Mouse (Mus musculus): ENCODE results near the gene Ly6g6d. TPM values are rescaled to one million over a fixed set of nuclear protein-coding genes. Genes with fewer than 3 reads are reported as not detected.
A peak's percentile ranks its signal among the peaks of the same experiment; 100 is the strongest.
"Not testable (repeated sequence)": the region's sequence is repeated elsewhere in the genome, so short reads cannot be mapped to it uniquely, and the experiment has no call there.

Ly6g6d gene
- polyA plus RNA-seq, 1 experiment from 2014 or later: 1.7 TPM

- no peak for ATAC-seq (ENCODE audit: low FRiP score, low read depth)
- Histone ChIP-seq H3K4me1 (no peaks in the 10 kb centered on the region), H3K27ac (replicated peaks) (no peak overlapping the region), H3K4me3 (no peak overlapping the region), H3K9me3 (no peaks in the 10 kb centered on the region), H3K27me3 (no peaks in the 10 kb centered on the region), H3K4me2 (replicated peaks) (no peak overlapping the region), H3K9ac (replicated peaks) (no peak overlapping the region), H3K36me3 (no peaks in the 10 kb centered on the region)
- 88% methylated on average over 11 of the region's 11 CpGs for WGBS
Observed at GRCm38 (mm10) chr17:35039121-35039873, 38.6 kb downstream of the Ly6g6d start.

DNA sequence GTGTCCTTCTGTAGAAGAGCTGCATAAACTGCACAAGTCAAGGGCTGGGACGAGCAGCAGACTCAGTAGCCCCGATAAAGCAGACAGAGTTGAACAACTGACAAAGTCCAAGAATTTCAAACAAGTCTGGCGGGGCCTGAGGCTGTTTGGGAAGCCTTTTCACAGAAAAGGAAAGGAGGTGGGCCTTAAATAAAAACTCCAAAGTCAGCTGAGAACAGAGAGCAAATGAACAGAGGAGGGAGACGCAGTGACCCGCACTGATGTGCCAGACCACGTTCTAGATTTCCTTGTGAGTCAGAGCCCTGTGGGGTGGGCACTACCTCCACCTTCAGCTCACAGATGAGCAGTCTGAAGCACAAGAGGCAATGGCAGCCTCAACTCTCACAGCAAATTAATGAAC lies 43.0 kb downstream of the Ly6g6d start:
- Histone ChIP-seq H3K4me3 (no peak overlapping the region), H3K9ac (replicated peaks) (no peak overlapping the region), H3K9me3 (no peaks in the 10 kb centered on the region), H3K27ac (replicated peaks) (no peak overlapping the region), H3K36me3 (no peaks in the 10 kb centered on the region), H3K4me1 (peaks cover 5% of the 10 kb centered on the region), H3K27me3 (no peaks in the 10 kb centered on the region; the same call in 1 of the 2 replicates), H3K4me2 (replicated peaks) (no peak overlapping the region)
- no peak for ATAC-seq (ENCODE audit: low FRiP score, low read depth)
- 82% methylated on average over 6 of the region's 6 CpGs for WGBS

GRCm38 (mm10) chr17:35033703-35034102 lies 44.2 kb downstream of the Ly6g6d start:
- not testable (repeated sequence) for ATAC-seq (ENCODE audit: low FRiP score, low read depth); H3K4me1 ChIP-seq; H3K27ac ChIP-seq (replicated peaks)

DNA sequence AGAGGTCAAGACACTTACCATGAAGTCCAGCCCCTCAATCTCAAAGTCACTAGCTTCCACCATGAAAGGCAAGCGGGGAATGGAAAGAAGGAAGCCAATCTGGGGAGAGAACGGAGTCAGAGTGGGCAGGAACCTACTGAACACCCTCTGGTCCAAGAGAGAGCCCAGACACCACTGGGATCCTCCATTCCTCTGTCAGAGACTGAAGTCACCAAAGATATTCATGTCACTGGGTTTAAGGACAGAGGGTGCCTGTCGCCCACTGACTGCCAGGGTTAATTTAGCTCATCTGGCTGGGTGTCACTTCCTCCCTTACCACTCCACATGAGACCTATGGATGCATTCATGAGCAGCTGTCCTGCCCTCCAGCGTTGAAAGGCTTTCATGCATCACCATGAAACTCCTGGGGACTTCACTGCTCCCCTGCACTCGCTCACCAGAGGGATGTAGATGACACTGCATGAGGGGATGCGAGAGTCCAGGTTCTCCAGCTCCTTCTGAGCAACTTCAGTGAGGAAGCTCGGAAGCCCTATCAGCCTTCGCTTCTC lies 45.5 kb downstream of the Ly6g6d start:
- Histone ChIP-seq H3K9me3 (no peaks in the 10 kb centered on the region), H3K27me3 (no peaks in the 10 kb centered on the region; the same call in 1 of the 2 replicates), H3K36me3 (no peaks in the 10 kb centered on the region), H3K9ac (replicated peaks) (no peak overlapping the region), H3K4me1 (peaks cover 17% of the 10 kb centered on the region), H3K27ac (replicated peaks) (no peak overlapping the region), H3K4me2 (replicated peaks) (no peak overlapping the region), H3K4me3 (no peak overlapping the region)
- WGBS: 78% methylated on average over 8 of the region's 8 CpGs
- no peak for ATAC-seq (ENCODE audit: low FRiP score, low read depth)

More at GRCm38 (mm10) chr17:35033703-35034102, 44.2 kb downstream of the Ly6g6d start:
- not testable (repeated sequence) for H3K36me3 ChIP-seq; H3K9me3 ChIP-seq; H3K4me3 ChIP-seq; H3K4me2 ChIP-seq (replicated peaks); H3K27me3 ChIP-seq; H3K9ac ChIP-seq (replicated peaks)
- WGBS: 57% methylated on average over 1 of the region's 1 CpGs

DNA sequence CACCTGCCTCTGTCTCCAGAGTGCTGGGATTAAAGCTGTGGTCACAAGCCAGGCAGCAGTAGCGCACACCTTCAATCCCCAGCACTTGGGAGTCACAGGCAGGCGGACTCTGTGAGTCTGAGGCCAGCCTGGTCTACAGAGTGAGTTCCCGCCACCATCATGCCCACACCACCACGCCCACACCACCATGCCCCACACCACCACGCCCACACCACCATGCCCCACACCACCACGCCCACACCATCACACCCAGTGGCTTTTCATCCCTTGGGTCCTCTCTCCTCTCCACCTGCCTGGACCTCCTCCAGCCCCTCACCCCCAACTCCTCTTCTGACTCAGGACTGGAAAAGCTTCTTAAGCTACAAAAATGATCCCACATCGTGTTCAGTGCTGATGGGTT lies 46.0 kb downstream of the Ly6g6d start:
- Histone ChIP-seq H3K27ac (replicated peaks) (no peak overlapping the region), H3K27me3 (no peaks in the 10 kb centered on the region; the same call in 1 of the 2 replicates), H3K4me3 (no peak overlapping the region), H3K9me3 (no peaks in the 10 kb centered on the region), H3K9ac (replicated peaks) (no peak overlapping the region), H3K4me1 (peaks cover 22% of the 10 kb centered on the region), H3K36me3 (no peaks in the 10 kb centered on the region), H3K4me2 (replicated peaks) (no peak overlapping the region)
- WGBS: 91% methylated on average over 7 of the region's 7 CpGs
- ATAC-seq (ENCODE audit: low FRiP score, low read depth): no peak

- WGBS: 92% methylated on average over 11 of the region's 11 CpGs
- Histone ChIP-seq H3K27me3 (no peaks in the 10 kb centered on the region; the same call in 1 of the 2 replicates), H3K36me3 (no peaks in the 10 kb centered on the region), H3K4me1 (peaks cover 25% of the 10 kb centered on the region), H3K9ac (replicated peaks) (no peak overlapping the region), H3K4me3 (no peak overlapping the region), H3K27ac (replicated peaks) (no peak overlapping the region), H3K4me2 (replicated peaks) (no peak overlapping the region), H3K9me3 (no peaks in the 10 kb centered on the region)
- ATAC-seq (ENCODE audit: low FRiP score, low read depth): no peak
Observed at GRCm38 (mm10) chr17:35031272-35031671, 46.6 kb downstream of the Ly6g6d start.

- 30% methylated on average over 19 of the region's 19 CpGs for WGBS
- Histone ChIP-seq H3K4me3 (0 out of 2 replicates have a peak overlapping the region, but pooled peaks have one; percentile 10), H3K36me3 (no peaks in the 10 kb centered on the region)
Observed at GRCm38 (mm10) chr17:35029691-35030532, 48.0 kb downstream of the Ly6g6d start.

DNA sequence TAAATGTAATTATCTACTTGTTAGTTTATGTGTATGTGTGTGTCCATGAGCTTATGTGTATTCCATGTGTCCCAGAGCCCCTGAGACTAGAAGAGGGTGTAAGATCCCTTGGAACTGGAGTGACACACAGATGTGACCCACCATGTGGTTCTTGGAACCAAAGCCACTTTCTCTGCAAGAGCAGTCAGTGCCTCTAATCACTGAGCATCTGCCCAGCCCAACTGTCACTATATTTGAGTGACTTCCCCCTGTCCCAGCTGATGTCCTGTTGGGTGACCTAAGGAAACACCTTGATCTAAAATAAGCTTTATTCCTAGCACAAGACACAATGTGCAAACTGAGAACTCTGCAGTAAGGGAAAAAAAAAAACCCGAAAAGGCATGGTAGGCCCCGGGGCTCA lies 49.5 kb downstream of the Ly6g6d start:
- Histone ChIP-seq H3K27me3 (no peaks in the 10 kb centered on the region; the same call in 1 of the 2 replicates), H3K27ac (replicated peaks) (no peak overlapping the region), H3K9ac (replicated peaks) (no peak overlapping the region), H3K36me3 (no peaks in the 10 kb centered on the region), H3K4me3 (no peak overlapping the region), H3K4me1 (peaks cover 30% of the 10 kb centered on the region), H3K9me3 (no peaks in the 10 kb centered on the region), H3K4me2 (replicated peaks) (no peak overlapping the region)
- ATAC-seq (ENCODE audit: low FRiP score, low read depth): no peak
- WGBS: 82% methylated on average over 2 of the region's 2 CpGs

More at GRCm38 (mm10) chr17:35029691-35030532, 48.0 kb downstream of the Ly6g6d start:
- Histone ChIP-seq H3K4me2 (replicated peaks) (peak overlapping the region; percentile 26), H3K4me1 (peaks cover 30% of the 10 kb centered on the region), H3K9ac (replicated peaks) (no peak overlapping the region), H3K9me3 (no peaks in the 10 kb centered on the region), H3K27me3 (no peaks in the 10 kb centered on the region; the same call in 1 of the 2 replicates), H3K27ac (replicated peaks) (0 out of 2 replicates have a peak overlapping the region, but pooled peaks have one; percentile 35)
- 0 out of 2 replicates have a peak, but pooled peaks have one; percentile 17 for ATAC-seq (ENCODE audit: low FRiP score, low read depth)

DNA sequence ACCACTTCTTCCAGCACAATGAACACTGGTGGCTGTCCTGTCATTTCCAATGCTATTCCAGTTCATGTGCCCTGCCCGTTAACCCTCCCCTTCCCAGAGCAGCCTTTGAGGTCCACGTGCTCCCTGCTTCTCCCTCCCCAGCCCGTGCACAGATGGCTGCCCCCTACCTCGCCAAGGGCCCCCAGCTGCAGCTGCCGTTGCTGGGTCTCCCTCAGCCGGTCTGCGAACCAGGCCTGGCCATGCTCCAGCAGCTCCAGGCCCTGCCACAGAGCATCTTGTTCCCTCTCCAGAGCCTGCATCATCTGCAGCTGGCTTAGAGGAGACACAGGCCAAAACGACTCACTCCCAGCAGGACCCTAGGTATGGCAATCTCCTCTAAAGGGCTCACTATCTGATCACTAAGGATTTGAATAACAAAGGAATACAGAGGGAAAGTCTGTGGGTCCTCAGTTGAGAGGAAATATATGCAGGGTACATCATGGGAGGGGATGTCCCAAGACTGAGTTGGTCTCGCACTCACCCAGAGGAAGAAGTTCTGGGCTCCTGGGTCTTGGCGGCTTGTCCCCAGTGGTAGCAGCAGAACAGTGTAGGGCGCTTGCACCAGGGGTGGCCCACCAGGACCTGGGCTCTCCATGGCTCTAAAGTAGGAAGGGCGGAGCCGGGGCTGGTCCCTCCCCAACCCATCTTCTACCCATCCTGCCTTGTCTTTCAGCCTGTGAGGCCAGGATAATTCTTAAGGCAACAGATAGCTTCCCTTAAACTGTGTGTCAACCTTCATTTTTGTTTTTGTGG lies 50.4 kb downstream of the Ly6g6d start, which contains the start of gene Sapcd1:
TSS of gene Sapcd1 (minus strand) at position 740 of the 792 bp plus-strand sequence.
- peak; percentile 76 for ATAC-seq (ENCODE audit: low FRiP score, low read depth)
- Histone ChIP-seq H3K4me2 (replicated peaks) (peak within 1 kb of the TSS; percentile 30), H3K36me3 (no peaks in the 10 kb centered on the region), H3K27ac (replicated peaks) (peak within 1 kb of the TSS; percentile 58), H3K27me3 (no peaks in the 10 kb centered on the region; the same call in 1 of the 2 replicates), H3K4me3 (0 out of 2 replicates have a peak within 1 kb of the TSS, but pooled peaks have one; percentile 0), H3K4me1 (peaks cover 30% of the 10 kb centered on the region), H3K9ac (replicated peaks) (no peak within 1 kb of the TSS), H3K9me3 (no peaks in the 10 kb centered on the region)
- WGBS: 29% methylated on average over 13 of the region's 13 CpGs

- Histone ChIP-seq H3K9me3 (no peaks in the 10 kb centered on the region), H3K9ac (replicated peaks) (no peak overlapping the region), H3K4me2 (replicated peaks) (no peak overlapping the region), H3K27ac (replicated peaks) (no peak overlapping the region), H3K4me1 (peaks cover 36% of the 10 kb centered on the region), H3K27me3 (no peaks in the 10 kb centered on the region; the same call in 1 of the 2 replicates), H3K36me3 (no peaks in the 10 kb centered on the region), H3K4me3 (no peak overlapping the region)
- WGBS: 91% methylated on average over 5 of the region's 5 CpGs
- ATAC-seq (ENCODE audit: low FRiP score, low read depth): no peak
Observed at GRCm38 (mm10) chr17:35026206-35026605, 51.7 kb downstream of the Ly6g6d start.
